Mouse (Mus musculus): ENCODE measurements around the gene Lgals2. TPM values are rescaled to one million over a fixed set of nuclear protein-coding genes. Genes with fewer than 3 reads are reported as not detected.

Lgals2 gene
- polyA plus RNA-seq, 1 experiment from 2014 or later = 2.2 TPM

DNA sequence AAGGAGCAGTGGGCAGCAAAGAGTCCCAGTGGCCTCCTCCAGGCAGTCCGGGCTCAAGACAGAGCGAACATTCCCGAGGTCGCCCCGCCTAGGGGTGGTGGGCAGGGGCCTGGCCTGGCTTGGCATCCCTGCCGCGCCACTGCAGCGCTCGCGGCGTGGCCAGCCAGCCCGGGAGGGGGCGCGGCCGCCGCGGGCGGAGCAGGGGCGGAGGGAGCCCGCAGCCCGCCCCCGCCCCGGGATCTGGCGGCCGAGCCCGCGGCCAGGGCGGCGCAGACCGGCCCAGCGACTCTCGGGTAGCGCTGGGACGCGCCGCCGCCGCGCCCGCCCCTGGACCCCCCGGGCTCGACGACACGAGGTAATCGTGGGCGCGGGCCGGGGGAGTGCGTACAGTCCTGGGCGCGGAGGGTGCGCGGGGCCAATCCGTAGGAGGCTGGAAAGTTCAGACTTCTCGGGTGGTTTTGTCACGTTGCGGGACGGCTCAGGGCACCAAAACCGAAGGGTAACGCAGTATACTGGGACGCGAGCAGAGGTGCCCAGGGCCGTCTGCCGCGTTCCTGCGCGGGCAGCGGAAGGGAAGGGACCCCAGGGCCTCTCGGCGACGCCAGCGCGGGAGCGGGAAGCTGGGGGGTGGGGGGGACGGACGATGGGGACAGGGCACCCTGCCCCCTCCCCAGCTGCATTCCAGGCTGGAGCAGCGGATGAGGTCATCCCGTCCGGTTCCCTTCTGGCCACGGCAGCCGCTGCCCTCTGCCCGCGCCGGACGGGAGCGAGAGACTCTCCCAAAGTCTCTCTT, 12.8 kb downstream of the Lgals2 start, which contains the start of gene Cdc42ep1:
Cdc42ep1 (plus strand) TSS at position 254 of the 793 bp plus-strand sequence.
- H3K4me1 ChIP-seq (ENCODE audit: control insufficient read depth, insufficient read depth, low read length) = peaks cover 18% of the 10 kb centered on the region
- peak within 1 kb of the TSS; percentile 85 for H3K9ac ChIP-seq (ENCODE audit: low read length)
- H3K4me2 ChIP-seq (ENCODE audit: low read depth, low read length) = peak within 1 kb of the TSS; percentile 71
- WGBS = under 1% methylated on average over 74 of the region's 86 CpGs
- H3K27me3 ChIP-seq (ENCODE audit: control insufficient read depth, insufficient read depth, low read length) = no peaks in the 10 kb centered on the region
- no peaks in the 10 kb centered on the region for H3K36me3 ChIP-seq (ENCODE audit: control insufficient read depth, insufficient read depth)
- peak; percentile 87 for ATAC-seq (replicated peaks; ENCODE audit: extremely low read depth, insufficient read depth, low FRiP score)
- H3K4me3 ChIP-seq (ENCODE audit: low read length) = peak within 1 kb of the TSS; percentile 67
- peak within 1 kb of the TSS; percentile 94 for H3K27ac ChIP-seq (ENCODE audit: low read length)
- H3K9me3 ChIP-seq (replicated peaks; ENCODE audit: control insufficient read depth, low read length) = no peaks in the 10 kb centered on the region

- H3K4me3 ChIP-seq (ENCODE audit: low read length) = no peak overlapping the region
- ATAC-seq (replicated peaks; ENCODE audit: extremely low read depth, insufficient read depth, low FRiP score) = no peak
- H3K27me3 ChIP-seq (ENCODE audit: control insufficient read depth, insufficient read depth, low read length) = no peaks in the 10 kb centered on the region
- H3K4me2 ChIP-seq (ENCODE audit: low read depth, low read length) = no peak overlapping the region
- H3K9me3 ChIP-seq (replicated peaks; ENCODE audit: control insufficient read depth, low read length) = no peaks in the 10 kb centered on the region
- no peak overlapping the region for H3K27ac ChIP-seq (ENCODE audit: low read length)
- H3K9ac ChIP-seq (ENCODE audit: low read length) = no peak overlapping the region; the same call in 1 of the 2 replicates
- WGBS = 67% methylated on average over 6 of the region's 6 CpGs
- H3K4me1 ChIP-seq (ENCODE audit: control insufficient read depth, insufficient read depth, low read length) = peaks cover 17% of the 10 kb centered on the region
- H3K36me3 ChIP-seq (ENCODE audit: control insufficient read depth, insufficient read depth) = no peaks in the 10 kb centered on the region
Measured at GRCm38 (mm10) chr15:78841161-78841790, 14.1 kb downstream of the Lgals2 start.

GRCm38 (mm10) chr15:78840751-78841150, 14.6 kb downstream of the Lgals2 start:
- no peak for ATAC-seq (replicated peaks; ENCODE audit: extremely low read depth, insufficient read depth, low FRiP score)
- 63% methylated on average over 11 of the region's 11 CpGs for WGBS
- Histone ChIP-seq H3K27me3 (ENCODE audit: control insufficient read depth, insufficient read depth, low read length) (no peaks in the 10 kb centered on the region), H3K9ac (ENCODE audit: low read length) (no peak overlapping the region), H3K4me1 (ENCODE audit: control insufficient read depth, insufficient read depth, low read length) (peaks cover 20% of the 10 kb centered on the region), H3K9me3 (replicated peaks; ENCODE audit: control insufficient read depth, low read length) (no peaks in the 10 kb centered on the region), H3K27ac (ENCODE audit: low read length) (no peak overlapping the region), H3K4me3 (ENCODE audit: low read length) (no peak overlapping the region), H3K4me2 (ENCODE audit: low read depth, low read length) (no peak overlapping the region), H3K36me3 (ENCODE audit: control insufficient read depth, insufficient read depth) (no peaks in the 10 kb centered on the region)

DNA sequence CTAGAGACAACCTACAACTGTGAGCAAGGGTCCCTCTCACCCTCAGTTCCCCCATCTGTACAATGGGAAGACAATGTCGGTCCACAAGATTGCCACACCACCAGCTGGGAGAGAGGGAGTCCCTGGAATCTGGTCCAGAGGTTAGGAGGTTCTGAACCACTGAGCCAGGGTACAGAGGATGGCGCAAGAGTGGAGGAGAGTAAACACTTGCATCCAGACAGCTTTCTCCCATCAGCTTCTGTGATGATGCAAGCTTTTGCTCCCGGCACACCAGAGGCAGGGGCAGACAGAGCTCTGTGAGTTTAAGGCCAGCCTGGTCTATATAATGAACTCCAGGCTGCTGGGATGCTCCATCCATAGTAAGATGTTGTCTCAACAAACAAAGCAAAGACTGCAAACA, 15.1 kb downstream of the Lgals2 start:
- WGBS = 66% methylated on average over 3 of the region's 3 CpGs
- Histone ChIP-seq H3K9me3 (replicated peaks; ENCODE audit: control insufficient read depth, low read length) (no peaks in the 10 kb centered on the region), H3K27me3 (ENCODE audit: control insufficient read depth, insufficient read depth, low read length) (no peaks in the 10 kb centered on the region), H3K4me3 (ENCODE audit: low read length) (no peak overlapping the region), H3K4me2 (ENCODE audit: low read depth, low read length) (no peak overlapping the region), H3K27ac (ENCODE audit: low read length) (no peak overlapping the region), H3K9ac (ENCODE audit: low read length) (no peak overlapping the region), H3K4me1 (ENCODE audit: control insufficient read depth, insufficient read depth, low read length) (peaks cover 20% of the 10 kb centered on the region), H3K36me3 (ENCODE audit: control insufficient read depth, insufficient read depth) (no peaks in the 10 kb centered on the region)
- ATAC-seq (replicated peaks; ENCODE audit: extremely low read depth, insufficient read depth, low FRiP score) = no peak

DNA sequence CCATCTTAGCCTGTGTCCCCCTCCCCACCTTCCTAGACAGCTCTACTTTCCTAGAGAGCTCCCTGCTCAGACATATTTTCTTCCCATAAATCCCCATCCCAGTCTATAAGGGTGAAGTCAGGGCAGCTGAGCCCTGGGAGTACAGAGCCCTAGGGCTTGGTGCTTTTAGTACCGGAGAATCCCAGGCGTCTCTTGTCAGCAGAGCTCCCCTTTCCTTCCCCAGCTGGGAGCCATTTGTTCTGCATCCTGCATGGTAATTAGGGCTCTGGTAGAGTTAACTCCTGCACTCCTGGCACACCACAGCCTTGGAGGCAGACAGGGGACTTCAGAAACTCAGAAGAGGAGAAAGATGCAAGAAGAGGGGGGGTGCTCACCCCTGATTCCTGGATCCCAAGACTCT, 15.6 kb downstream of the Lgals2 start:
- WGBS = 19% methylated on average over 2 of the region's 2 CpGs

DNA sequence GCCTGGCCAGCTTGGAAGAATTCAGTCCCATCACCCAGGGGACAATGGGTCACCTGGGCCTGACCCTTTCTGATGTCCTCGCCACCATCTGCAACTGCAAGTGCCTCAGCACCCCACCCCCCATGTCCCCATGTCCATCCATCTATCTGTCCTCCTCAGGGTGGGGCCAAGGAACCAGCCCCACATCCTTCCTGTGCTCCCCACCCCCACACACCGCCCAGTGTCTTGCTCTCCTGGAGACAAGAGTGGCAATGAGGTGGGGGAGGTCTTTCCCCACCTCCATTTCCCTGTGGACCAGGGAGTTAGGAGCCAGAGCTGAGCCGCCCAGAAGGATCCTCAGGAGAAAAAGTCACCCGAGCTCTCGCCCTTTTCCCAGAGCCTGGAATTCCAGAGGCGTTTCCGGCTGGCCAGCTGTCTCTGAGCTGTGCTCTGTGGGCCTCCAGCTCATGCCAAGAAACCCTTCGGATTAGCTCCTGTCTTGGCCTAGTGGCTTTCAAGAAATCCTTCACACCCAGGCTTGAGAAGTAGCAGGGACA, 19.2 kb downstream of the Lgals2 start:
- Histone ChIP-seq H3K4me3 (ENCODE audit: low read length) (no peak overlapping the region), H3K4me1 (ENCODE audit: control insufficient read depth, insufficient read depth, low read length) (peaks cover 39% of the 10 kb centered on the region)

More for the DNA sequence above, 15.6 kb downstream of the Lgals2 start:
- no peak overlapping the region for H3K27ac ChIP-seq (ENCODE audit: low read length)
- no peak overlapping the region for H3K4me2 ChIP-seq (ENCODE audit: low read depth, low read length)
- no peak overlapping the region for H3K4me3 ChIP-seq (ENCODE audit: low read length)
- no peaks in the 10 kb centered on the region for H3K9me3 ChIP-seq (replicated peaks; ENCODE audit: control insufficient read depth, low read length)
- ATAC-seq (replicated peaks; ENCODE audit: extremely low read depth, insufficient read depth, low FRiP score) = no peak
- no peak overlapping the region for H3K9ac ChIP-seq (ENCODE audit: low read length)
- H3K36me3 ChIP-seq (ENCODE audit: control insufficient read depth, insufficient read depth) = no peaks in the 10 kb centered on the region
- H3K4me1 ChIP-seq (ENCODE audit: control insufficient read depth, insufficient read depth, low read length) = peaks cover 20% of the 10 kb centered on the region
- H3K27me3 ChIP-seq (ENCODE audit: control insufficient read depth, insufficient read depth, low read length) = no peaks in the 10 kb centered on the region

DNA sequence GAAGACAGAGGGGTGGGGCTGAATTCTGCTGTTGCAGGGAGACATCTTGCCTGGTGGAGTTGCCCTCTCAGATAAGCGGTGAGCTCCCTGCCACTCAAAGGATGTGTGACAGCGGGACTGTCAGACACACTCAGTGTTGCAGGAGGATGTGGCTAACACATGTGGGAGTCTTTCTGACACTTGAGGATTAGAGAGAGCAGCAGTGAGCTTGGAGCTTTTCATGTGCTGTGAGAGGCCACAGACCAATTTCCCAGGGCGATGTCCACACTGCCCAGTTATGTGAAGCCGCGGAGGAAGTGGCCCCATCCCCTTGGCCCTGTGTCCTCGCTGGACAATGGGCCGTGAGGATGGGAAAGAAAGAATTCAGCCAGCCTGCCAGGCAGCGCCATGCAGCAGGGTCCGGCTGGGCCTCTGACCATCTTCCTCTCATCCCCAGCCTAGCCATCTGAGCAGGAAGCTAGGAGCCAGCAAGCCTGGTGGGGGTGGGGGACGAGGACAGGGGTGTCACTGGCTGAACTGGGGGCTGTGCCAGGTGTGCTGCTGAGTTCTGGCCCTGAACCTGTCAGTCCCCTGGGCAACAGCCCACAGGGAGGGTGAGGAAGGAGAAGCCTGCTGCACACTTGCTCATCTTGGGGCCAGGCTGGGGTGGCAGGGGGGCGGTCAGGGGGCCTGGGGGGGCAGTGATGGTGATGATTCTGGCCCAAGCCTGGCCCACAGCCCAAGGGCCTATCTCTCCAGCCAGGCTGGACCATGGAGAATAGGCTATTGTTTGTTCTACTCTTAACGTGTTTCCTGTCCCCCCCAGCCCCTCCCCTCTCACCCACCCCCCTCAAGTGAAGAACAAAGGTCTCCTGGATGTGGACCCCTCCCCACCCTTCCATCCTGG, 19.9 kb downstream of the Lgals2 start:
- no peak overlapping the region for H3K4me3 ChIP-seq (ENCODE audit: low read length)
- H3K4me1 ChIP-seq (ENCODE audit: control insufficient read depth, insufficient read depth, low read length) = peaks cover 41% of the 10 kb centered on the region
- peak overlapping the region; percentile 28 for H3K9ac ChIP-seq (ENCODE audit: low read length)
- H3K4me2 ChIP-seq (ENCODE audit: low read depth, low read length) = 0 out of 2 replicates have a peak overlapping the region, but pooled peaks have one; percentile 6
- 21% methylated on average over 12 of the region's 12 CpGs for WGBS
- peak overlapping the region; percentile 91 for H3K27ac ChIP-seq (ENCODE audit: low read length)
- H3K36me3 ChIP-seq (ENCODE audit: control insufficient read depth, insufficient read depth) = no peaks in the 10 kb centered on the region
- peak; percentile 37 for ATAC-seq (replicated peaks; ENCODE audit: extremely low read depth, insufficient read depth, low FRiP score)
- H3K9me3 ChIP-seq (replicated peaks; ENCODE audit: control insufficient read depth, low read length) = no peaks in the 10 kb centered on the region
- no peaks in the 10 kb centered on the region for H3K27me3 ChIP-seq (ENCODE audit: control insufficient read depth, insufficient read depth, low read length)

More for the DNA sequence above, 19.2 kb downstream of the Lgals2 start:
- no peaks in the 10 kb centered on the region for H3K36me3 ChIP-seq (ENCODE audit: control insufficient read depth, insufficient read depth)
- H3K4me2 ChIP-seq (ENCODE audit: low read depth, low read length) = no peak overlapping the region
- peak; percentile 52 for ATAC-seq (replicated peaks; ENCODE audit: extremely low read depth, insufficient read depth, low FRiP score)
- 35% methylated on average over 8 of the region's 8 CpGs for WGBS
- no peaks in the 10 kb centered on the region for H3K9me3 ChIP-seq (replicated peaks; ENCODE audit: control insufficient read depth, low read length)
- 0 out of 2 replicates have a peak overlapping the region, but pooled peaks have one; percentile 10 for H3K9ac ChIP-seq (ENCODE audit: low read length)
- H3K27me3 ChIP-seq (ENCODE audit: control insufficient read depth, insufficient read depth, low read length) = no peaks in the 10 kb centered on the region
- H3K27ac ChIP-seq (ENCODE audit: low read length) = peak overlapping the region; percentile 91

- Histone ChIP-seq H3K4me2 (ENCODE audit: low read depth, low read length) (no peak overlapping the region), H3K9ac (ENCODE audit: low read length) (peak overlapping the region; percentile 28), H3K9me3 (replicated peaks; ENCODE audit: control insufficient read depth, low read length) (no peaks in the 10 kb centered on the region), H3K4me3 (ENCODE audit: low read length) (no peak overlapping the region), H3K27ac (ENCODE audit: low read length) (peak overlapping the region; percentile 91), H3K4me1 (ENCODE audit: control insufficient read depth, insufficient read depth, low read length) (peaks cover 41% of the 10 kb centered on the region), H3K36me3 (ENCODE audit: control insufficient read depth, insufficient read depth) (no peaks in the 10 kb centered on the region), H3K27me3 (ENCODE audit: control insufficient read depth, insufficient read depth, low read length) (no peaks in the 10 kb centered on the region)
- no peak for ATAC-seq (replicated peaks; ENCODE audit: extremely low read depth, insufficient read depth, low FRiP score)
- WGBS = 27% methylated on average over 10 of the region's 10 CpGs
Measured at GRCm38 (mm10) chr15:78834233-78835005, 20.9 kb downstream of the Lgals2 start.

Measured in heart, embryonic 16.5 days (tissue).